Mouse (Mus musculus) spleen, postnatal 10 days (tissue): ENCODE results near the gene Zfyve28.

Experiments used
- DNase-seq, 2 experiments: peaks; one replicate each; pipeline ENCODE4 v3.0.0; 2021 to 2022; ENCODE audit warnings: low spot score in 2 of 2

The Zfyve28 gene

GRCm38 (mm10) chr5:34287001-34287837 lies 1.0 kb downstream of the Zfyve28 start:
- no peak for DNase-seq

DNA sequence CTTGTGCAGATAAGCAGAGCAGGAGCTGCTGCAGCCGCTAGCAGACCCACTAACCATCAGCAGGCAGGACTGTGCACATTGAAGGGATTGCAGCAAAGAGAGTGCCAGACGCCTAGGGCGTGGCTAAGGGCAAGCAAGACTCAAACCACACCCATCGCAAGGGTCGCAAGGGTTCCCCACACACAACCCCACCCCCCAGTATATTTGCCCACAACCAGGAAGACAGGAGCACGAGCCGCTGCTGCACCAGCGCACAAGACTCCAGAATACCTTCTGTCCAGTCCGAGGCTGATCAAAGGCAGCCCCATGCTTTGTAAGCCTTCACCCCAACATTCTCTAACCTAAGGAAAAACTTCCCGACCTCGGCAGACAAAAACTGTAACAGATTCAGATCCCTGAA lies 1.7 kb downstream of the Zfyve28 start:
- DNase-seq: no peak

DNA sequence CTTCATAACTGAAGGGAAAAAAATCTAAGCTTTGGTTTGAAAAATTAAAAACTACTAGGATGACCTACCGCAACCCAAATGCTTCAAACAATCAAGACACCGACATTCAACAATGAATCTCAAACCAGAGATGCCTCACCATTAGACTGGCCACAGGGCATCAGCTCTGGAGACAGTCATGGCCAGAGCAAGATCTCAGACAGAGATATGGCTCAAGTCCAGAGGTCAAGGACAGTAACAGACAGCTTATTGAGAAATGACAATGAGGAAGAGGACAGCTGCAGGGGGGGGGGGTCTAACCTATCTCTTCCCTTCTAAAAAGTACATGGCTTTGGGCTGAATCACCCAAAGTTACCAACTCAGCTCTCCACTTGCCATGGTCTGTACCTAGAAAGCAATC lies 3.0 kb downstream of the Zfyve28 start:
- DNase-seq: no peak

GRCm38 (mm10) chr5:34284156-34284750 lies 4.0 kb downstream of the Zfyve28 start:
- DNase-seq: no peak

GRCm38 (mm10) chr5:34283355-34283754 lies 4.9 kb downstream of the Zfyve28 start:
- no peak for DNase-seq

- no peak for DNase-seq
These were observed 7.3 kb downstream of the Zfyve28 start for GRCm38 (mm10) chr5:34280976-34281375.

- no peak for DNase-seq
These were observed 9.0 kb downstream of the Zfyve28 start for GRCm38 (mm10) chr5:34279214-34279613.

GRCm38 (mm10) chr5:34278058-34278457 lies 10.2 kb downstream of the Zfyve28 start:
- no peak for DNase-seq

DNA sequence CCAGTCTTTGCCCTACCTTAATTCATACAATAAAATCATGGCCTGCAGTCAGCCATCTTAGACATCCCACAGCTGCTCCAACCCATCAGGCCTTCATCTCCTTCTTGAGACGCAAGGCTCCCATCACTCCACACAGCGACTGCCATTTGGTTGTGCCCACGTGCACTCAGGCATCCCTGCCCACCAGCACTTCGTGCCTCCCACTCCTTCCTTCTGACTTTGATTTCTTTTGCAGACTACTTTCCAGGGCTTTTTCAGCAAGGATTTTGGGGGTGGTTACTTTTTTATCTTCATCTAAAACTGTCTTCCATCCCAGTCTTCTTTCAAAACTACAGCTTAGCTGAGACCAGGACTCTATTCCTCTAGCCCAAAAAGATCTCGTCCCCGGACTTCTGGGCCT lies 11.5 kb downstream of the Zfyve28 start:
- no peak for DNase-seq

- DNase-seq: no peak
These were observed 12.1 kb downstream of the Zfyve28 start for GRCm38 (mm10) chr5:34276191-34276590.

DNA sequence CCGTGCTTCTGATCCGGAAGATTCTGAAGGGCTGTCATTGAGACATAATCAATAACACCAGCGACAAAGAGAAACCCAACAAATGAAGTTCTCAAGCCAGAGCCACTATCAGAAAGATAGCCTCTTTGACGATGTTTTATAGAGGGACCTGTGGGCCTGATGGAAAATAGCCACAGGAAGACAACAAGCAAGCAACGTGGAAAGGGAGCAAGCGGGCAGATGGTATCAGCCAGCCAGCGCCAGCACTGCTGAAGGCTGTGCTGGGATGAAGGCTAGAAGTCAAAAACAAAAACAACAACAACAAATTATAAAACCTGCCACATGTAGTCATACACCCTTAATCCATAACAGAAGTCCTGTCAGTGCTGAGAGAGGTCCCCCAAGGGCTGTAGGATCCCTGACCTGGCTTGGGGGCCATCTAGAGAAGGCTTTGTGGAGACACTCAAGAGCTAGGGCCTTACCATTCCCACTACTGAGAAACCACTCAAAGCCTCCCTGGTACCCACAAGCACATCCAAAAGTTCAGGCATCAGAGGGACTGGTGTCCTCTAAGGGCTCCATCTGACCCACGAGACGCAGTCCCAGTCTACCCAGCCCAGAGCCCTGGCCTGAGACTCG lies 13.5 kb downstream of the Zfyve28 start:
- no peak for DNase-seq

DNA sequence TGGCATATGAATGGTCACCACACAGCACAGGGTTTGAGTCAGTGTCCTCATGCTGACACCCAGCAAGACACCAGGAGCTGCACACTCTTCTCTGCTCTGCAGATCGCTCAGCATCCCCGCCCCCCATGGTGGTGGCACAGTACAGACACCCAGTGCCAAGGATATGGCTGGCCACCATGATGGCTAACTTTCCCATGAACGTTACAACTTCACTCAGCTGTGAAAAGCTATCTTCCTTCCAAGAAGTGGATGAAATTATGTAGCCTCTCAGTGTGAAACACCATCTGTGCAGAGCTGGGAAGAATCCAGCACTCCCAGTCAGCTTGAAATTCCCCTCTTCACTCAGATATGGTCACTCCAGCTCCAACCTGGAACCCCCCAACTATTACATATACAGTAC lies 14.0 kb downstream of the Zfyve28 start:
- no peak for DNase-seq

GRCm38 (mm10) chr5:34273251-34273681 lies 15.0 kb downstream of the Zfyve28 start:
- DNase-seq: no peak

DNA sequence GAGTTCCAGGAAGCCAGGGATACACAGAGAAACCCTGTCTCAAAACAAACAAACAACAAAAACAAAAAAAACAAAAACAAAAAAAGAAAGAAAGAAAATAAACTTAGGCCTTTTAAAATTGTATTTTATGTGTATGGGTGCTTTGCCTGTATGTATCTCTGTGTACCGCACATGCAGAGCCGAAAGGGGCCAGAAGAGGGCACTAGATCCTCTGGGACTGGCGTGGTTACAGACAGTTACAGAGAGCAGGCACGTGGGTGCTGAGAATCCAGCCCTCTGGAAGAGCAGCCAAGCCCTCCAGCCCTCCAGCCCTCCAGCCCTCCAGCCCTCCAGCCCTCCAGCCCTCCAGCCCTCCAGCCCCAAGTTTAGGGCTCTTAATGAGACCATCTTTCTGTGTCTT lies 16.5 kb downstream of the Zfyve28 start:
- DNase-seq: peak; percentile 28 to 65

DNA sequence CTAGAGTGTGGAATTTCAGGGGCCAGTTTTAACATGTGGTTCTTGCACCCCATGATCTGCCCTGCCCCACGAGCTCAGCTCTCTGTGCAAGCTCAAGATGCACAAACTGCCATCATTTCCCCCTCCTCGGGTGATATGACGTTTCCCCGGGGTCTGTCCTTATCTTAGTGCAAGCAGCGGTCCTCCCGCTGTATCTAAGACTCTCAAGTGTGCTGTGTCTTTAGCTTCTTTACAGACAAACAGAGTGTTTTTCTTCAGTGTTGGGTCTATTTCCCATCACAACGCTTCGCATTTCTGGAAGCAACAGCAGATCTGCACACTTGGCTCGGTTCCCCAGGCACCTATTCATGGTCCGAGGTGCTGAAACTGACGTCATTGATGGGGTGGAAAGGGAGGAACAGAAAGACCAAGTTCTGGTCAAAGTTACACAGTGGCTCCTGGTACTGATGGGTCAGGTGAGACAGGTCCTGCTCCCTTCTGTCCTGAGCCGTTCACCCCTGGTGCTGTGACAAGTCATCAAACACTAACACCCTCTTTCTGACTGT lies 18.3 kb downstream of the Zfyve28 start:
- DNase-seq: no peak

DNA sequence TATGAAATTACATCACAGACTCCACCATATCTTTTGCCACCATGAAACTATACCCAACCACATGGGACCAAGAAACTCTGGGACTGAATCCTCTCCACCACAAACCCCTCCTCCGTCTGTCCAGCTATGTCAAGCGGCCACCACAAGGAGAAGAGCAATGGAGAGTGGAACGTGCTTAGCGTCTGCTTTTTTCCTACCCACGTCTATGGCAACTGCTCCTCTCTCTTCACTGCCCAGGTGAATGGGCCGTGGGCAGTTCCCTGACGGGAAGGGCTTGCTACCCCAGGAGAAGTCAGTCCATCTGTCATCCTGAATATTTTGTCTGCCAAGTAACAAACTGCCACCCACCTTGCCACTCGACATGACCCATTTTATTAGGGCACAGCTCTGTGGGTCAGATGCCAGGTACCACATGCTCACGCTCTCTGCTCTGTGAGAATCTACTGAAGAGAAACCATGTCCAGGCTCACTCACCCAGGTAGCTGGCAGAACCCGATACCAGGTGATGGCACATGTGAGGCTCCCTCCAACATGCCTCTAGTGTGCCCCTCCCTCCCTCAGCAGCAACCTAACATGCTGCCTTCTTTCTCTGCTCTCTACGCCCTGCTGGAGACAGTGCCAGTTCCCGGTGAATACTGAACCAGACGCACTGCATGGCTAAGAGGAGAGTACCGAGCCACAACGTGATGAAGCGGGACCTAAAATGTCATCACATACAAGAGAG lies 18.9 kb downstream of the Zfyve28 start:
- DNase-seq: no peak

GRCm38 (mm10) chr5:34266065-34266464 lies 22.2 kb downstream of the Zfyve28 start:
- no peak for DNase-seq

DNA sequence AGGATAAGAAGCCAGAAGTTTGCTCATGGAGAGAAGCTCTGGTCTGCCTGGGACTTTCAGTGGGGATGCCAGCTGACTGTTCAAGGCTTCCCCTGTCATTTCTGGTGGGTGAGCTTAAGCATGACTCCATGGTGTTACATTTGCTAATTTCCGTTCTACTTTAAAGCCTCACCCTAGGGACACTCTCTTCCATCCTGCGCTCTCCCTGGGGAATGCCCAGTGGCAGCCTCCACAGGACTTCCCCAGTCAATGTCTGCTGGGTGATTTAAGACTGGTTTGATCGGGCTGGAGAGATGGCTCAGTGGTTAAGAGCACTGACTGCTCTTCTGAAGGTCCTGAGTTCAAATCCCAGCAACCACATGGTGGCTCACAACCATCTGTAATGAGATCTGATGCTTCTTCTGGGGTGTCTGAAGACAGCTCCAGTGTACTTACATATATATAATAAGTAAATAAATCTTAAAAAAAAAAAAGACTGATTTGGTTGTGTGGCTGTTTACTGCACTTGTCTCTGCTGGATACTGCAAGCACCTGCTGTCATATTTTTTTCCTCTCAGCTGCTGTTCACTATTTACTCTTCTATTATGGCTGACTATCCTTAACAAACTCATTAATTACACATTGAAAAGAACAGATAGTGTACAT lies 29.0 kb downstream of the Zfyve28 start:
- DNase-seq: peak in 1 of 2 experiments; percentile 35

DNA sequence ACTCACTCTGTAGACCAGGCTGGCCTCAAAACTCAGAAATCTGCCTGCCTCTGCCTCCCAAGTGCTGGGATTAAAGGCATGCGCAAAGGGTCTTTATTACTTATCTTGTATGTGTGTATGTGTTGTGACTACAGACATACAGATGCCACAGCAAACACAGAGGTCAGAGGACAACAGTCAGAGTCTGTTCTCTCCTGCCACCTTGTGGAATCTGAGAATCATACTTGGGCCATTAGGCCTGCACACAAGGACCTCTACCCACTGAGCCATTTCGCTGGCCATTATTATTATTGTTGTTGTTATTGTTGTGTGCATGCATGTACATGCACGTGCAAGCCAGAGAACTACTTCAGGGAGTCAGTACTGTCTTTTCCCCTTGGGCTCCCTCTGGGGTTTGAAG lies 33.1 kb downstream of the Zfyve28 start:
- no peak for DNase-seq

DNA sequence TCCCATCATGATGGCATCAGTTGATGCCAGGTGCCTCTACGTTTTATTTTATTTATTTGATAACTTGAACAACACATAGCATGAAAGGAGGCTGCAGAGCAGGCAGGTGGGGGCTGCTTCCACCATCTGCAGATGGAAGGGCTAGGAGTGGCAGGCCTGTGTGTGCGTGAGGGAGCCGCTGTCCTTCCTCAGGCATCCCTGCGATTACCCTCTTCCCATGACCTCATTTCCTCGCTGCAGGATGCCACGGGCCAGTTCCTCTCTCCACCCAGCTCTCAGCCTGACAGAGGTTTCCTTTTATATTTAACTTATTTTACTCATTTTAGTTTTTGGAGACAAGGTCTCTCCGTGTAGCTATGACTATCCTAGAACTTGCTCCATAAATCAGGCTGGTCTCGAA lies 33.9 kb downstream of the Zfyve28 start:
- DNase-seq: no peak

DNA sequence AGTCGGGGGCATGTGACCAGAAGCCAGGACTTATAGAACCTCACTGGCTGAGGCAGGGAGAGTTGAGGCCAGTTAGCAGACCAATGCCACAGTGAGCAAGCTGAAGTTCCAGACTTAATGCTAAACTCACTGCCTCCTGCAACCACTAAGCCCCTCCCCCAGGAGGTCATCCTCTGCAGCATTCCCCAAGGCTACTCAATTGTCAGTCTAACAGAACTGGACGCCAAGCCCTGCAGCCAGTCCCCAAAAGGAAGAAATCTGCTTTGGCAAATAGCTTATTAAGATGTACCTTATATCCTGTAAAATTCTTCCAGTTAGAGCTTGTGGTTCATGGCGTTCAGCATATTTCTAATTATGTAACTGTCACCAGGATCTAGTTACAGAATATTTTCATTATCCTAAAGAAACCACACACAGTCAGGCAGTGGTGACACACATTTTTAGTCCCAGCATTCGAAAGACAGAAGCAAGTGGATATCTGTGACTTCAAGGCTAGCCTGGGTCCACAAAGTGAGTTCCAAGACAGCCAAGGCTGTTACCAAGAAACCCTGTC lies 35.2 kb downstream of the Zfyve28 start:
- DNase-seq: no peak
